Mouse (Mus musculus): ENCODE results near the gene Kcnip4.

DNA sequence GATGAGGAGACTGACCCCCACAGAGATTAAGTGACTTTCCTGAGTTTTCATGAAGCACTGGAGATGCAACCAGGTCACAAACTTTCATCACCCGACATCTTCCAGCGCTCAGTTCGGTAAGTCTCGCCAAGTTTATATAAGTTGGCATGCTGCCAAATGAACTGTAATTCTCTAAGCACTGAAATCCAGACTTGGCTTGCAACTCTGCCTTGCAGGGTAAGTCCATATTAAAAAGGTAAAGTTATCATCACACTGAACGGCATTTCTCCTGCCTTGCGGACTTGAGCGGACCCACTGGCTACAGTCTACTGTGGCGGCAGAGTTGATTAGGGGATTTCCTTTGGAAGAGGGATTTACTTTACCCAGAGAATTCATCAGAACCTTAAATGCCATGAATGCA lies 4.7 kb upstream of the Kcnip4 start:
- TF ChIP-seq GATA1 (IDR thresholded peaks at IDR 0.05; ENCODE audit: low read length), result no peak
- no peak for TF ChIP-seq TAL1 (IDR thresholded peaks at IDR 0.05; ENCODE audit: low read length)
